Mouse (Mus musculus) lung, adult 2 months (tissue): ENCODE data around the gene Ccdc51.

Experiments used
- CTCF ChIP-seq: fragments of 200-500 bp; IDR thresholded peaks from 2 replicates; pipeline ENCODE4 v1.5.1; 2011; ENCODE audit warnings: mild to moderate bottlenecking, low read length, control low read depth; ENCODE audit not compliant: insufficient read depth
- POLR2A ChIP-seq: fragments of 200-500 bp; IDR thresholded peaks from 2 replicates; pipeline ENCODE4 v1.6.1; 2011; ENCODE audit warnings: low read depth, mild to moderate bottlenecking, control low read depth, low read length, borderline replicate concordance; ENCODE audit errors: extremely low read depth

DNA sequence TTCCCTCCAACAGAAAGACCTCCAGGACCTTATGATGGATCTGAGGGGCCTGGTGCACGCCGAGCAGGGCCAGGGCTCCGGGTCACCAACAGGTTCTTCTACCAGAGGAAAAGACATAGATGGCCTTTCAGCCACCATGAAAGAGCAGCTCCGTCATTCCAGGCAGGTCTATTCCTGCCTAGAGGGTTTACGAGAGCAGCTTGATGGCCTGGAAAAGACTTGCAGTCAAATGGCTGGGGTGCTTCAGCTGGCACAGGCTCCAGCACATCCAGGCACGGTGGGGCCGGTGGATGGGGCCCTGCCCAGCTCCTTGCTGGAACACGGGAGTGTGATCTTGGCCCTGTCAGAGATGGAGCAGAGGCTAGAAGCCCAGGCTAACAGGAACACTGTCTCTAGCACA is 9.5 kb downstream of the Ccdc51 start:
- TF ChIP-seq CTCF, result no peak
- TF ChIP-seq POLR2A, result no peak
